Mouse (Mus musculus) MEL (cell line): ENCODE measurements around the gene Polk.

Experiments used
- CTCF ChIP-seq, 3 experiments: IDR thresholded peaks in 2 of 3; conservative IDR thresholded peaks in 1 of 3; 2 replicates each; pipeline ENCODE4 v1.5.1; 2011 to 2012; ENCODE audit warnings: low read length in 3 of 3, low read depth in 2 of 3, mild to moderate bottlenecking in 2 of 3, improper control_type of control experiment in 1 of 3, inconsistent platforms in 1 of 3, mixed read lengths in 1 of 3, moderate library complexity in 1 of 3; ENCODE audit not compliant: control insufficient read depth in 1 of 3, insufficient read depth in 1 of 3, poor library complexity in 1 of 3, severe bottlenecking in 1 of 3
- EP300 ChIP-seq, 2 experiments: IDR thresholded peaks; 2 replicates each; pipeline ENCODE4 v1.6.1; 2011; ENCODE audit warnings: improper control_type of control experiment in 2 of 2, low read length in 2 of 2, low read depth in 1 of 2, mild to moderate bottlenecking in 1 of 2
- GABPA ChIP-seq: IDR thresholded peaks from 2 replicates; pipeline ENCODE4 v1.6.1; 2012; ENCODE audit warnings: low read depth, mild to moderate bottlenecking, inconsistent platforms, low read length, improper control_type of control experiment, moderate library complexity
- GATA1 ChIP-seq: IDR thresholded peaks from 2 replicates; pipeline ENCODE4 v1.6.1; 2011; ENCODE audit warnings: low read depth, low read length, improper control_type of control experiment
- MAX ChIP-seq: IDR thresholded peaks from 2 replicates; pipeline ENCODE4 v1.6.1; 2011; ENCODE audit warnings: low read length, improper control_type of control experiment
- MXI1 ChIP-seq: IDR thresholded peaks from 2 replicates; pipeline ENCODE4 v1.6.1; 2011; ENCODE audit warnings: mild to moderate bottlenecking, low read depth, low read length, improper control_type of control experiment
- POLR2A ChIP-seq, 2 experiments: IDR thresholded peaks; 2 replicates each; pipeline ENCODE4 v1.6.1; 2011 to 2012; ENCODE audit warnings: low read length in 2 of 2, mild to moderate bottlenecking in 2 of 2, control low read depth in 1 of 2, improper control_type of control experiment in 1 of 2, low read depth in 1 of 2, moderate library complexity in 1 of 2; ENCODE audit not compliant: control insufficient read depth in 1 of 2, insufficient read depth in 1 of 2, poor library complexity in 1 of 2
- POLR2AphosphoS2 ChIP-seq: IDR thresholded peaks from 2 replicates; pipeline ENCODE4 v1.6.1; 2011; ENCODE audit warnings: low read length, improper control_type of control experiment
- RAD21 ChIP-seq: IDR thresholded peaks from 2 replicates; pipeline ENCODE4 v1.6.1; 2011; ENCODE audit warnings: mild to moderate bottlenecking, low read depth, low read length, improper control_type of control experiment
- RCOR1 ChIP-seq: IDR thresholded peaks from 2 replicates; pipeline ENCODE4 v1.6.1; 2012; ENCODE audit warnings: low read depth, mild to moderate bottlenecking, inconsistent platforms, low read length, improper control_type of control experiment
- USF1 ChIP-seq: IDR thresholded peaks from 2 replicates; pipeline ENCODE4 v1.6.1; 2014; ENCODE audit warnings: low read depth, mild to moderate bottlenecking, inconsistent platforms, low read length, improper control_type of control experiment, moderate library complexity
- ZC3H11A ChIP-seq: IDR thresholded peaks from 2 replicates; pipeline ENCODE4 v1.6.1; 2012; ENCODE audit warnings: low read depth, mild to moderate bottlenecking, inconsistent platforms, low read length, improper control_type of control experiment
- ZNF384 ChIP-seq: IDR thresholded peaks from 2 replicates; pipeline ENCODE4 v1.6.1; 2012; ENCODE audit warnings: low read depth, mild to moderate bottlenecking, inconsistent platforms, low read length, improper control_type of control experiment

DNA sequence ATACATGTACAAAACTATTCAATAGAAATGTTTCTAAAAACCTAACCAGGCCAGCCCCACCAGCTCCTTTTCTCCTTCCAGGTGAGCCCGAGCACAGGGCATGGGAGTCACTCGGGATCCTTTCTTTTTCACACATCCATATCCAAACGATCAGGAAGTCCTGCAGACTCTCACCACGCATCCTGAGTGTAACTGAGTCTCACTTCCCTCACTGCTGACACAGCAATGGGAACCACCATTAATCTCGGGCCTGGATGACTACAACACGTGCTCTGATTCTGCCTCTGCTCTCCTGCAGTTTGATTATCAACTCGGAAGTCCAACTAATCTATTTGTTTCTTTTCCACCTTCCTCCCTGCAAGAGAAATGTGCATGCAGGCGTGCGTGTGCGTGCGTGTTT, 14.5 kb downstream of the Polk start:
- no peak for TF ChIP-seq CTCF (IDR thresholded peaks at IDR 0.05 in 2 of 3, conservative IDR thresholded peaks at IDR 0.05 in 1 of 3; ENCODE audit: control insufficient read depth in 1 of 3, insufficient read depth in 1 of 3, low read depth in 2 of 3, low read length in 3 of 3, poor library complexity in 1 of 3, severe bottlenecking in 1 of 3)
- TF ChIP-seq GABPA = no peak
- no peak for TF ChIP-seq POLR2AphosphoS2
- no peak for TF ChIP-seq RAD21
- TF ChIP-seq ZNF384 = no peak
- no peak for TF ChIP-seq USF1
- no peak for TF ChIP-seq RCOR1
- no peak for TF ChIP-seq MXI1
- TF ChIP-seq MAX = no peak
- no peak for TF ChIP-seq POLR2A (IDR thresholded peaks at IDR 0.05; ENCODE audit: control insufficient read depth in 1 of 2, insufficient read depth in 1 of 2, low read depth in 1 of 2, low read length in 2 of 2, poor library complexity in 1 of 2)
- no peak for TF ChIP-seq EP300 (IDR thresholded peaks at IDR 0.05; ENCODE audit: low read depth in 1 of 2, low read length in 2 of 2)
- TF ChIP-seq ZC3H11A = no peak
- no peak for TF ChIP-seq GATA1
